Comparison of ENCODE assay signal across 7 mouse cellular contexts in genomic region chr17:70629653-70630378, GRCm38 (mm10).
DNase-seq lines count a peak whose midpoint lies in the region; ATAC-seq lines count a peak whose summit lies in the region.

No protein-coding gene starts in this region.

- no peak overlapping the region for H3K4me2 ChIP-seq in midbrain, embryonic 14.5 days (ENCODE audit: low read length)
- H3K4me2 ChIP-seq in midbrain, embryonic 13.5 days (replicated peaks) = no peak overlapping the region

- H3K9ac ChIP-seq in midbrain, embryonic 14.5 days (replicated peaks; ENCODE audit: low read length) = no peak overlapping the region
- no peak overlapping the region for H3K9ac ChIP-seq in midbrain, embryonic 13.5 days (replicated peaks)

- H3K36me3 ChIP-seq in midbrain, embryonic 14.5 days (ENCODE audit: control insufficient read depth, insufficient read depth, low read length) = no peaks in the 10 kb centered on the region
- no peaks in the 10 kb centered on the region for H3K36me3 ChIP-seq in midbrain, embryonic 13.5 days

- no peak overlapping the region for H3K4me3 ChIP-seq in midbrain, embryonic 14.5 days (replicated peaks; ENCODE audit: low read depth, low read length)
- no peak overlapping the region for H3K4me3 ChIP-seq in midbrain, embryonic 13.5 days (replicated peaks)

- H3K27ac ChIP-seq in midbrain, embryonic 14.5 days (replicated peaks; ENCODE audit: low read depth, low read length) = 0 out of 2 replicates have a peak overlapping the region, but pooled peaks have one; percentile 26
- no peak overlapping the region for H3K27ac ChIP-seq in midbrain, embryonic 13.5 days

- H3K27me3 ChIP-seq in midbrain, embryonic 14.5 days (ENCODE audit: control insufficient read depth, insufficient read depth, low read length) = no peaks in the 10 kb centered on the region
- H3K27me3 ChIP-seq in midbrain, embryonic 13.5 days = no peaks in the 10 kb centered on the region

- no peaks in the 10 kb centered on the region for H3K9me3 ChIP-seq in midbrain, embryonic 14.5 days (ENCODE audit: control insufficient read depth, low read length)
- H3K9me3 ChIP-seq in midbrain, embryonic 13.5 days = no peaks in the 10 kb centered on the region

- DNase-seq in midbrain, embryonic 14.5 days = peak; percentile 45
- peak; percentile 51 to 71 for DNase-seq in frontal cortex, postnatal 14 days (ENCODE audit: low spot score in 2 of 2)
- peak; percentile 63 to 66 for DNase-seq in layer of hippocampus, postnatal 36 days
- peak; percentile 69 to 79 for DNase-seq in right cerebral cortex, adult 2 months (ENCODE audit: low spot score in 2 of 2)
- DNase-seq in kidney, adult 9 months = no peak
- DNase-seq in MN1 (ENCODE audit: low spot score) = no peak

- no peak for ATAC-seq in midbrain, embryonic 14.5 days (ENCODE audit: low FRiP score, low TSS enrichment)
- no peak for ATAC-seq in midbrain, embryonic 13.5 days

- H3K4me1 ChIP-seq in midbrain, embryonic 14.5 days (ENCODE audit: control insufficient read depth, insufficient read depth, low read length) = no peaks in the 10 kb centered on the region; the same call in 1 of the 2 replicates
- H3K4me1 ChIP-seq in midbrain, embryonic 13.5 days (replicated peaks) = peaks cover 15% of the 10 kb centered on the region

- WGBS in midbrain, embryonic 14.5 days = 52% methylated on average over 6 of the region's 6 CpGs
- 60% methylated on average over 6 of the region's 6 CpGs for WGBS in midbrain, embryonic 13.5 days

Comparison
In these comparisons a context has a peak if more than half of its experiments do, and no peak if none do; other contexts are left out.
1. DNase-seq: peak in midbrain, embryonic 14.5 days (single experiment), frontal cortex, postnatal 14 days (2 of 2), layer of hippocampus, postnatal 36 days (2 of 2) and right cerebral cortex, adult 2 months (2 of 2); none in kidney, adult 9 months (single experiment) and MN1 (single experiment).